Comparison of ENCODE assay signal across 19 mouse cellular contexts in the genomic region with DNA sequence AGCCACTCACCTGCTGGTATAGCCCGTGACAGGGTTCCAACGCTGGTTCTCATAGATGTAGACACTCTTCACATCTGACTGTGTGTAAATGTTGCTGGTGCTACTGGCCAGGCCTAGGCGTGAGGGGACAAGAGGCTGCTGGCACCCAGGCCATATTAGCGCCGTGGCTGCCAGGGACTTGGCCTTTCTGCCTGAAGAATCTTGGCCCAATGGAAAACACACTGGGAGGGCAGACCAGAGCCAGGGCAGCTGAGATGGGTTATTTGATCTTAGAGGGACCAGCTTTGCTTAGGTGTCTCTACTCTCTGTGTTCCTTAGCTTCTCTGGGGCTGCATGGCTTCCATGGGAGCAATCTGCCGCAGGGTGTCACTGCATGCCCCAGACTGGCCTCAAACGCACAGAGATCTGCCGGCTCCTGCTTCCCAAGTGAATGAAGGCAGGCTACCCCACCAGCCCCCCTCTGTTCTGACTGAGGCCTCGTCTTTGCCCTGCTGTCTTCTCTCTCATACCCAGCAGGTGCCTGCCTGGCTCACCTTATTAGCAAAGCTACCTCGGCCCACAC. TPM values are rescaled to one million over a fixed set of nuclear protein-coding genes. Genes with fewer than 3 reads are reported as not detected.
A peak's percentile ranks its signal among the peaks of the same experiment; 100 is the strongest.
DNase-seq lines count a peak whose midpoint lies in the region; ATAC-seq lines count a peak whose summit lies in the region.
"Had no signal": no experiment of that assay in that cellular context is flagged by ENCODE, and none has a peak within 500 bp of the region (broad histone marks: within the 10 kb centered on the region; RNA-seq: fewer than 3 reads in every experiment).

No protein-coding gene starts in this region.

- no peak overlapping the region for H3K4me2 ChIP-seq in heart, embryonic 12.5 days
- H3K4me2 ChIP-seq: embryonic facial prominence, embryonic 13.5 days; forebrain, embryonic 12.5 days; heart, embryonic 13.5 days; hindbrain, embryonic 13.5 days had no signal

- H3K9ac ChIP-seq in heart, embryonic 12.5 days, result no peak overlapping the region
- H3K9ac ChIP-seq: embryonic facial prominence, embryonic 13.5 days; forebrain, embryonic 12.5 days; heart, embryonic 13.5 days; hindbrain, embryonic 13.5 days had no signal

- no peak for ATAC-seq in cerebellum, adult (ENCODE audit: insufficient number of reproducible peaks, low FRiP score, low TSS enrichment)
- ATAC-seq in heart, embryonic 12.5 days (ENCODE audit: insufficient number of reproducible peaks, low FRiP score), result no peak
- ATAC-seq: forebrain, embryonic 16.5 days; hindbrain, postnatal 0 days had no signal

- WGBS in heart, embryonic 12.5 days, result 88% methylated on average over 10 of the region's 10 CpGs

- H3K27me3 ChIP-seq in heart, embryonic 12.5 days (replicated peaks), result no peaks in the 10 kb centered on the region
- H3K27me3 ChIP-seq: embryonic facial prominence, embryonic 13.5 days; forebrain, embryonic 12.5 days; heart, embryonic 13.5 days; hindbrain, embryonic 13.5 days had no signal

- H3K36me3 ChIP-seq in heart, embryonic 12.5 days, result peaks cover 73% of the 10 kb centered on the region

- intact Hi-C loops in gastrocnemius, postnatal 36 days (cut with DNase I), result no loop called here

- peaks cover 6% of the 10 kb centered on the region for H3K9me3 ChIP-seq in heart, embryonic 12.5 days (replicated peaks)

- H3K4me1 ChIP-seq in heart, embryonic 12.5 days (replicated peaks), result no peaks in the 10 kb centered on the region
- H3K4me1 ChIP-seq: forebrain, embryonic 12.5 days; heart, embryonic 13.5 days; hindbrain, embryonic 13.5 days had no signal

- peak; percentile 61 to 64 for DNase-seq in cerebellum, postnatal 14 days
- peak; percentile 86 for DNase-seq in heart, adult 11 months
- peak; percentile 44 for DNase-seq in gastrocnemius, postnatal 10 days
- DNase-seq in gastrocnemius, postnatal 36 days, result peak; percentile 37 to 49
- DNase-seq in layer of hippocampus, adult 9-11 months, result no peak
- DNase-seq in left cerebral cortex, adult 8-10 months (ENCODE audit: low spot score in 2 of 2), result no peak
- DNase-seq: adrenal gland, adult 2 months; adrenal gland, postnatal 25 days; heart, adult 2 months; heart, postnatal 4 days; kidney, adult 11 months had no signal

- no peak overlapping the region for H3K4me3 ChIP-seq in heart, embryonic 12.5 days
- H3K4me3 ChIP-seq: embryonic facial prominence, embryonic 13.5 days; forebrain, embryonic 12.5 days; heart, adult 2 months; heart, embryonic 13.5 days; hindbrain, embryonic 13.5 days had no signal

- H3K27ac ChIP-seq in heart, embryonic 12.5 days (ENCODE audit: poor library complexity, severe bottlenecking), result no peak overlapping the region
- H3K27ac ChIP-seq: embryonic facial prominence, embryonic 13.5 days; forebrain, embryonic 12.5 days; heart, adult 2 months; heart, embryonic 13.5 days; hindbrain, embryonic 13.5 days; hindbrain, postnatal 0 days had no signal

RNA-seq across cellular contexts. Expression of a gene that starts 13.4 kb away (rescaled TPM):
- polyA plus RNA-seq in heart, embryonic 12.5 days (2016; fragmentation: Nextera tagmentation; extraction: Ambion mirVana), result 0.26 and 0.46 TPM in 2 replicates
- total RNA-seq in gastrocnemius, postnatal 10 days (2021), result under 1 TPM in 1 of 2 experiments, not detected in 1; 0.32 TPM
- not detected for total RNA-seq in gastrocnemius, postnatal 36 days (2021)
- under 1 TPM; 0.09 to 0.30 (median 0.16) TPM for total RNA-seq in left cerebral cortex, adult 8-10 months (2022)
- total RNA-seq: heart, adult 2 months had no signal

RNA-seq across cellular contexts. Expression of a gene that starts 19.9 kb away (rescaled TPM):
- polyA plus RNA-seq in heart, embryonic 12.5 days (2016; fragmentation: Nextera tagmentation; extraction: Ambion mirVana), result 19.1 and 19.3 TPM in 2 replicates
- total RNA-seq in gastrocnemius, postnatal 10 days (2021), result 10 to 100 TPM; 17.8 to 21.3 TPM
- total RNA-seq in gastrocnemius, postnatal 36 days (2021), result 10 to 100 TPM; 14.0 to 14.2 TPM
- total RNA-seq in left cerebral cortex, adult 8-10 months (2022), result 10 to 100 TPM; 88.3 to 96.5 (median 92.1) TPM

RNA-seq across cellular contexts. Expression of a gene that starts 40.8 kb away (rescaled TPM):
- 127 and 133 TPM in 2 replicates for polyA plus RNA-seq in heart, embryonic 12.5 days (2016; fragmentation: Nextera tagmentation; extraction: Ambion mirVana)
- 10 to 100 TPM; 44.2 to 48.4 TPM for total RNA-seq in gastrocnemius, postnatal 10 days (2021)
- total RNA-seq in gastrocnemius, postnatal 36 days (2021), result 10 to 100 TPM; 33.8 to 35.6 TPM
- total RNA-seq in left cerebral cortex, adult 8-10 months (2022), result 10 to 100 TPM; 63.5 to 74.4 (median 72.5) TPM

Comparison
In these comparisons a context has a peak if more than half of its experiments do, and no peak if none do; other contexts are left out.
1. DNase-seq: peak in cerebellum, postnatal 14 days (2 of 2), heart, adult 11 months (single experiment), gastrocnemius, postnatal 10 days (single experiment) and gastrocnemius, postnatal 36 days (2 of 2); none in layer of hippocampus, adult 9-11 months (single experiment) and left cerebral cortex, adult 8-10 months (0 of 2).